Mouse (Mus musculus): ENCODE data around the gene Gm7879.

GRCm38 (mm10) chr5:43909213-43909612 lies 3.7 kb upstream of the Gm7879 start:
- TF ChIP-seq CTCF (IDR thresholded peaks at IDR 0.05), result no peak
- no peak for TF ChIP-seq POLR2A (IDR thresholded peaks at IDR 0.05; ENCODE audit: insufficient read depth, low read depth, low read length)
- no peak for TF ChIP-seq EP300 (IDR thresholded peaks at IDR 0.05; ENCODE audit: insufficient read depth, low read depth, low read length)
